Mouse (Mus musculus) 416B (cell line): ENCODE results near the gene Map4k3.

Experiments
- DNase-seq: peaks from one replicate; pipeline ENCODE4 v3.0.0; 2011; ENCODE audit warnings: low read depth

The Map4k3 gene

DNA sequence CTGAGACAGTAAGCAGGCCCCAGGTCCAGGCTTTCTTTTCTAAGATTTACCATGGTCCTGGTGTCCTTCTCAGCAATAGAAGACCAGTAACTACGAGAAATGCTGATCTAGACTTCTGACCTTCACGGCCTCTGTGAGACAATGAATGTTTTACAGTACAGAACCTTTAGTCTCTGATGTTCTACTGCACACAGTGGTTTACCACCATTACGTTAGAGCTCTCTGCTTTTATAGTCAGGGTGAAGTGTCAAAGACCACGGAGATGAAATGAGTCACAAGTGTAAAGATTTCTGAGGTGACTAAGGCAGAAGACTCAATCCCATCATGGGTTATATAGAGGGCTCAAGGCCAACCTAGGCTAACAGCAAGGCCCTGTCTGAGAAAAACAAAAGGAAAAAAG lies 95.9 kb downstream of the Map4k3 start:
- DNase-seq = peak; percentile 19

DNA sequence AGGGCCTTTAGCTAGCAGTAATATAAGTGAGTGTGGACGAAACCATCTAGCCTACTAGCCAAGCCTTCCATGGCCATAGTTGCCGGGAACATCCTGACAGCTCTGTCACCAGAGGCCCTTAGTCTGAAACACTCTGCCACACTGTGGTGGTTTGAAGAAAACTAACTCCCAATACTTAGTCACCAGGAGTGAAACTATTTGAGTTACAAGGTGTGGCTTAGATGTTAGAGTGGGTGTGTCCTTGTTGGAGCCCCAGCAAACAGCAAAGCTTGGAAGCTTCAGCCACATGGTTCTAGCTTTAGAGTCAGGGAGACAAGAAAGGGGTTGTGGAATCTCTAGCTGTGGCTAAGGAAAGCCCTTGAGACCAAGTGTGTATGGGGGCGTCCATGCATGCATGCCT lies 97.3 kb downstream of the Map4k3 start:
- no peak for DNase-seq

DNA sequence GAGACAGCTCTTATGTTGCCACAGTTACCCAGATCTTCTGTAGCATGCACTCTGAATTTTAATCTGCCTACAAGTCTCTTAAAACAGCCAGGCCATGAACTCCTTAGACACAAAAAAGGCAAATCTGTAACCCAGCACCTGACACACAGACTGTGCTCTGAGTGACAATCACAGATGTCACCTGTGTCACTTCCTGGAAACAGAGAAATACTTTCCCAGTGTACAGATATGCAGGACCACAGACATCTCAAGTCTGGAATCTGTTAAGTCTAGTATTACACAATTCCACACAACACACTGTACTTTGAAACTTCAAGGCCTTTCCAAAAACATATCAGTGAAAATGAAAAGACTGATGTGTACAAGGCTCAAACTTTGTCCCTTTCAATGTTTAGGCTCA lies 103.3 kb downstream of the Map4k3 start:
- DNase-seq = no peak

DNA sequence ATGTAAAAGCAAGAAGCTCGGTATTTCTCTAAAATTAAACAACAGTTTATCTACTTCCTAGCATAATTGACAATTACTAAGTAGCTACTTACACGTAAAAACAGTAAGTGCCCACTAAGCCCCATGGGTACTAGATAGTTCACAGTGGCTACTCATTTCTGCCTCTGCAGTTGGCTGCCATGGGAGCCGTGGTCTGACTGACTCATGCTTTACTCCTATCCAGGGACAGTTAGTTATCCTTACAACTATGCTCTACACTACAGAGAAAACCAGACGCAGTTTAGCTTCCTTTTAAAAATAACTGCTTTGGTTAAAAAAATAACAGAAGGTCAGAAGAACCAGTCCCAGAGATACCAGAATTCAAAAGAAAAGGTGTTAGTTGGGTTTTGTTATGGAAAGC lies 106.6 kb downstream of the Map4k3 start:
- peak; percentile 2 for DNase-seq

DNA sequence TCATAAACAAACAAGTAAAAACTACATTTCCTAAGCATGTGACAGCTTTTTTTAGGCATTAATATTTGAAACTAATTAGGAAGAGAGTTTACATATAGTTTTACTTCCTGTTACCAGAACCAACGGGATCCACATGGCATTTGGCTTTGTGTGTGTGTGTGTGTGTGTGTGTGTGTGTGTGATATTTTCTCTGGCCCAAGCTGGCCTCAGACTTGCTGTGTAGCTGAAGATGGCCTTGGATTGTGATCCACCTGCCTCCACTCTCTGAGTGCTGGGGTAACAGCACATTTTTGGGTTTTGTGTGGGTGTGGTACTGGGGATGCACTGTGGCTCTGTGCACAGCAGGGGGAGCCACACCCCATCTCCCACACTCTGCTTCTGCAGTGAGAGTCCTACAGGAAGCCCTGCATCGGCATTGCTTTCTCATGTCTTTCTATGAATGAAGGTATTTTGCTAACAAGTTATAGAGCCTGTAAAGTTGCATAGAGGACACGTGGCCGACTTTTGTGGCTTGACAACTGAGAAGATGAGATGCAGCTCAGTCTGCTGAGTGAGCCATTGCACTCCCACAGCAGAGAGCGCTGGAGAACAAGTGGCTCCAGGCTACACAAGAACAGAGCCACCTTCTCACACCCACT lies 107.4 kb downstream of the Map4k3 start:
- DNase-seq = peak; percentile 42

DNA sequence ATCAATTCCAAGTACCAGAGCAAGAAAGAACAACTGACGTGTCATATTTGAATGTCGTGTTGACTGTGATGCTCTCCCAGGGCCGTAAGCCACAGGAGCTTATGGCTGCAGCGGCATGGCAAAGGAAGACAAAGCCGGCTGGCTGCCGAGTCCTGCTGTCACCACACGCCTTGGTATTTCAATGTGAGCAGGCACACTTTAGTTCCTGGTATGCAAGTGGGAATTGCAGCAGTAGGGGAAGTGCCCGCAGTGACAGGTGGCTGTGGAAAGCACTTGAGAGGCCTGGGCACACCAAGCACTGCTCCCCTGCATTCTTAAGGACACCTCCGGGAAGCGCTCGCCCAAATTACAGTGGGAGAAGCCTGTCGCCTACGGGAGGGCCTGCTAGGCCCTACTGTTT lies 108.7 kb downstream of the Map4k3 start:
- no peak for DNase-seq

DNA sequence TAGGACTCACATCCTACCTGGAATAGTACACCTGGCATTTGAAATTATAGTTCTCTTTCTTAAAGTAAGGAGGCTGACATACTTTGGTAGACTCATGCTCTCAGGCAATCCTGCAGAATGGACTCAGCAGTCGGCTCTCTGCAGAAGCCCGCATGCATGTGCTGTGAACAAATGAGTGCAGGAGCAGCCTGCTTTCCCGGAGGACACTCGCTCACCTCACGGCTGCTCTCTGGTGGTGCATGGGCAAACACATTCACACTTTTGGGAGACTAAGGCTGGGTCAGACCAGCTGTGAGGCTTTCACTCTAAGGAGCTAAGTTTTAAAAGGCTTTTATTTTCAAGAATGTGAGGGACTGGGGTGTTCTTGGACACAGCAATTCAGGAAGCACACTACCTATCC lies 109.4 kb downstream of the Map4k3 start:
- no peak for DNase-seq

DNA sequence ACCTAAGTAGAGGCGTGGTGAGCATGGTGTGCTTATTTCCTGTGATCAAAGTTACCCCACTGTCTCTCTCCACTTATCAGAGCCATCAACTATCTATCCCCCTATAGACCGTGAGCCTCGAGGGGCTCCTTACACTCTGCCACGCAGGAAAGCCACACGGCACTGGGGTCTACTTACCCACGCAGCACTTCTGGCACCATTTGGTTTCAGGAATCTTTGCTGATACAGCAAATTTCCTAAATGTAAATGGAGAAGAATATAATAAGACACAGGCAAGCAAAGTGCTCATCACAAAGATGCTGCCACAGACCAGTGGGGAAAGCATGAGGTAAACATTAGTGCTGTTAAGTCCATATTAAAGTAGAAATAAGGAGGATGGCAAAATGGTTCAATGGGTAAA lies 124.5 kb downstream of the Map4k3 start:
- DNase-seq = no peak

DNA sequence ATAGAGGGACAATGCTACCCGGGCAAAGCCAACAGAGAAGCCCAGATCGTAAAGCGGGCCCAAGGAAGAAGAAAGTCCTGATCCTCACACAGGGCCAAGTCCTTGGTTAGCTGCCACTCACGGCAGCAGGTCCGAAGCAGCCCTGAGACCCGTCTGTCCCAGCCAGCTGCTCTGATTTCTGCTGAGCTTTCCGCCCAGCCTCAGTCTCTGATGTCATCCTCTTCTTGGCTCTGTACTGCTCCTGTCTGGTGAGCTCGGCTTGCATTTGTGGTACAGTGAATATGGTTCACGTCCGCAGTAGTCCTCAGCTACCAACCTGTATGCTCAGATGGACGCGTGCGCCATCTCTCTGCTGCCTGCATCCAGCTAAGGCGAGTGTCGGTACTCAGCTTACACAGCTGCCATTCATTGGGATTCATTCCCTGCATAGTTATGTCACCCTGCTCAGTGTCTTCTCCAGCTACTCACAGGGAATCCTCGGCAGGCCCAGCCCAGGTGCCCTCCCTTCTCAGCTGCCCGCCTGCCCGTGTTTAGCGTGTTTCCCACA lies 125.1 kb downstream of the Map4k3 start:
- no peak for DNase-seq

DNA sequence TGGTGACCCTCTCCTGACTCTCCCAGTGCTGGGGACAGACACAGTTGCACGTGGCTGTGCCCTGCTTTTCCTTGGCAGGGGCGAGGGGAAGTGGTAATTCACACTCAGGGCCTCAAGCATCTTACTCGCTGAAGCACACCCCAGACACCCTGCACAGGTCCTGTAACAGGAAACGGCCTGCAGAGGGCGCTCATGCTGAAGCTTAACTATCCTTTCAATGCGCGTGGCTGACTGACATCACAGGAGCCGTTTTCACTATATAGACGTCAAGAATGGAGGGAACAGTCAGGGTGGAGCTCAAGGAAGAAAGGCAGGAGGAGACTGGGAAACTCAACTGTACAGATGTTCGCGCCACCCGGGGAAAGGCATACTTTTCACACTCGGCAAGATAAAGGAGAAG lies 126.9 kb downstream of the Map4k3 start:
- DNase-seq = peak; percentile 22

DNA sequence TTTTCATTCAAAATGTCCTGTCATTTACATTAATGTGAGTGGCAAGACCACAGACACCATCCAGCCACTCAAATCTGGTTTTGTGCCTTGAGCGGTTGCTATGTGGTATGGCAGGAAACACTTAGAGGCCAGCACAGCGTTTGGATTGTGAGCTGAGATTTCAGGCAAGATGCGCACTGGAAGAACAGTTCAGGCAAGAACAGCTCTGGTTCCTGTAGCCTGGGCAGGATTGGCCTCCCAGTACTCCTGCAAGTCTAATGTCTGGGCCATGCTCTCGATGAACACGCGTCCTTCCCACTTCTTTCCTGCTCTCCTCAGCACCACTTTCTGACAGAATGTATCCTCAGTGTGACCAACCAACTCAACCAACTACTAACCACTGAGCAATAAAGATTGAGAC lies 145.2 kb downstream of the Map4k3 start:
- no peak for DNase-seq

DNA sequence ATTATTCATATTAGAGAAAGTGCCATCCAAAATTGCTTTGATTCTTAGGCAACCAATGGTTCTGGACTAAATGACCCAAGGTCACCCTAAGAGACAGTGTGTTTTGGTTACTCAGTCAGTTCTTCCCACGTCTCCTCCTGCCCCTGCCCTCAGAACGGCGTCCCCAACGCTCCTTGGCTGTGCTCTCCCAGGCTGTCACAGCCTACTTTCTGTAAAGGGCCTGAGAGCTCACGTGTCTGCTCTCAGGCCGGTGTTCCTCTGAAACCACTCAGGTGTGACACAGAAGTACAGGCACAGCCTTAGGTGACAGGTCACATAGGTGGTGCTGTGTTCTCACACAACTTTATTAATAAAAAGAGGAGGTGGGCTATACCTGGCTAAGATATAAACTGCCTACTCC lies 148.4 kb downstream of the Map4k3 start:
- DNase-seq = no peak

DNA sequence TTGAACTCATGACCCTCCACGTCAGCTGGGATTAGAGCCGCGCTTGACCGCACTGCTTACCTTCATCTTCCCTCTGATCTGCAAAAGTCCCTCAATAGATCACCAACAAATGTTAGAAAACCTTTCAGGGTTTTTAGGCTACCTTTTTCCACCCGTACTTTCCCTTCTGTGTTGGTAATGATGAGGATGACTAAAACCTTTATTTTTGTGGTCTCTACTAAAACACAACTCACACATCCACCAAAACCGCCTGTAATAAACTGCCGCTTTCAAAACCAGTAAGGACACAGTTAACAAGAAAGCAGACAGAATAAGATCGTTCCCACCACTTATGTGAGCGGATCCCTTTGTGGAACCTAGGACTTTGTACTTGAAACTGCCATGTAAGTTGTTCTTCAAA lies 149.2 kb downstream of the Map4k3 start:
- DNase-seq = no peak

DNA sequence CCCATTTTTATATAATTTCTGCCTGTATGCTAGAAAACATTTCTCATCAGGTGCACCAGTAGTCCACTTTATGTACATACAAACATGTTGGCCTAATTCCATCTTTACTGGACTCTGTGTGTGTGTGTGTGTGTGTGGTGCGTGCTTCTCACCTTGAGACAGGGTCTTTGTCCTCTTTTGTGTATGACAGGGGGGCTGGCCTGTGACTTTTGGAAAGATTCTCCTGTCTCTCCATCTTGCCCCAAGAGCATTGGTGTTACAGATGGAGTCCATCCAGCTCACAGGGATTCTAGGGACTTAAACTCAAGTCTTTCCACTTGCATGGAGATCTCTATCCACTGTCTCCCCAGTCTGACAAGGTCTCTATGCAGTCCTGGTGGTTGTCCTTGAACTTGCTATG lies 150.2 kb downstream of the Map4k3 start:
- DNase-seq = no peak

DNA sequence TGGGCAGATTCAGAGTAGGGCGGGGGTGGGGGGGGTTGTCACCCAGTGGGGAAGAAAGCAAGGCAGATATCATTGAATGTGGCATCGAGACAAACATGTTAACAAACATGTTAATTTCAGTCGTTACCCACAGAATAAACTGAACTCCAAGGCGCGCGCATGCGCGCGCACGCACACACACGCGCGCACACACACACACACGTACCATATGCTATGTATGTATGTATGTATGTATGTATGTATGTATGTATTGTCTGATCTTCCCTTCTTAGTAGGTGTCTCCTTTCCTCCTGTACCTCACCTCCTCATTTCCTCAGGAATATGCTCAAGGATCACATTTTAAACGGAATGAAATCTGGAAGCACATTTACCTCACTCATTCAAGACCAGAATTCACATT lies 150.6 kb downstream of the Map4k3 start, which contains the start of gene Cdkl4:
Gene Cdkl4 (minus strand): TSS at position 175 of the 400 bp plus-strand sequence.
- no peak for DNase-seq

DNA sequence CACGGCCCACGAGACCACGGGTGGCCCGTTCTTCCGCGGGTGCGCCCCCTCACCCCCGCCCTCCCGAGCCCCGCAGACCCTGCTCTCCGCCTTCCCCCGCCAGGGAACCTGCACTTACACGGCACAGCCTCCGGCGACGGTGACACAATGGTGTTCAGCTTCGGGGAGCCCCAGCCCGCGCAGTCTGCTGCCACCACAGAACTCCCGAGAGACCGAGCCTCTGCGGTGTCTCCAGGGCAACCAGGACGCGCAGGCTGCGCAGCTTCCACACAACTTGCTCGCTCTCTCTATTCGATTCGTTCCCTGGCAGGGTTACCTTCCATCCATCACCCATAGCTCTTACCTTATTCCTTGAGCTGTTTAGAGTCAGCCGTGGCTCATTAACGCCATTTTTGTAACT lies 151.1 kb downstream of the Map4k3 start:
- no peak for DNase-seq

DNA sequence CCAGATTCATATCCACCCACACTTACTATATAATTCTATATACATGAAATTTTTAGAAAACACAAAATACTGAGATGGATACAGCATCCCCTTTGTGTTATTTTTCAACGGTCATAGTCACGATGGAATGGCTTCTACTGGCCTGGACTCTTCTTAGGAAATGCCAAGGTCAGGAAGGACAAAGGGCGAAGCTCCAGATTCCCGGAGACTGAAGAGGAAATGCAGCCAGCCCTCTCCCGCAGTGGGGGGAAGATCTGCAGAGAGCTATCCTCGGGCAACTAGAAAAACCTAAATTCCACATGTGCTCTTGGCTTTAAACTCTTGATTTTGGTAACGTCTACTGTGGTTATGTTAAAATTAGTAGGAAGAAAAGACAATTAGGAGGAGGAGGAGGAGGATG lies 153.3 kb downstream of the Map4k3 start:
- no peak for DNase-seq

DNA sequence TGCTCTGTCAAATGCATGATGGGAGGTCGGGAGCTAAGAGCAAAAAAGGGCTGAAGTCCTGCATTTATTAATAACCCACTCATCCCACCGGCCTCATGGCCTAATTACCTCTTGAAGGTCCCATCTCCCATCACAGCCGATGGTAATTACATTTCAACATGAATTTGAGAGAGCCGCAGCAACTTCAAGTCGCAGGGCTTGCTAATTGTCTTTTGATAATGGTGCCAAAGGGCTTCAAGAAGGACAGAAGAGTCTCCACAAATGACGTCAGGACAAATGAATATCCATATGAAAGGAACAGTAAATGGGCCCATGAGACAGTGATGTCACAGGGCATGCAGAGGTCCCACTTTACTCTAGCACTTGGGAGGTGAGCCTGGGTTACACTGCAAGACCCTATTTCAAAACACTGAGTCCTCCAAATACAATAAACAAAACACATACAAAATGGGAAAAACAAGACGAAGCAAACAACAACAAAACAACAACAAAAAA lies 153.8 kb downstream of the Map4k3 start:
- DNase-seq = no peak

DNA sequence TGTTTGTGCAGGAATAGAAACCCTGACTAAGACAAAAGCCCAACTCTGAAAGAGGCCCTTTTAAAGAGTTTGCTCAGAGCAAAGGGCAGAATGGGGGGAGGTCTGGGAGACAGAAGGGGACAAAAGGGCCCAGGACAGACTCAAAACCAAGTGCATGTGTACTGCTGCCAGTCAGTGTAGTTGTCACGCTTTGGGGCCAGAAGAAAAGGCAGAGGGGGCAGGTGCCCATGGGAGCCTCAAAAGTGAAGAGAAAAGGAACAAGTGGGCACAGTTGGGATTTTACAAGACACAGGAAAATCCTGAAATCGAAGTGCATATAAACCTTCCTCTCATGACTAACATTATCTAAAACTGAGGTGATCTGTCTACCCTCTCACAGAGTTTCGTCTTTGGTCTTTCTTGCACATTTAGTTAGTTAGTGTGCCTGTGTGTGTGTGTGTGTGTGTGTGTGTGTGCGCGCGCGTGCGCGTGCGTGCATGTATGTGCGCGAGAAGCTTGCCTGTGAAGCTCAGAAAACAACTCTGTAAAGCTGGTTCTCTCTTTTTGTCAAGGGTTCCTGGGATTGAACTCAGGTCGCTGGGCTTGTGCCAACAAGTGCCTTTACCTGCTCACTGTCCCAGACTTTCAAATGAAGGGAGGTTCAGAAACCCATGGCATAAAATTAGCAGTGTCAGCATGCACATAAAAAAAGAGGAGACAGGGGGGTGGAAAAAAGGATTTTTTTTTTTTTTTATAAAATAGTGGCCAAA lies 155.9 kb downstream of the Map4k3 start:
- DNase-seq = peak; percentile 45

DNA sequence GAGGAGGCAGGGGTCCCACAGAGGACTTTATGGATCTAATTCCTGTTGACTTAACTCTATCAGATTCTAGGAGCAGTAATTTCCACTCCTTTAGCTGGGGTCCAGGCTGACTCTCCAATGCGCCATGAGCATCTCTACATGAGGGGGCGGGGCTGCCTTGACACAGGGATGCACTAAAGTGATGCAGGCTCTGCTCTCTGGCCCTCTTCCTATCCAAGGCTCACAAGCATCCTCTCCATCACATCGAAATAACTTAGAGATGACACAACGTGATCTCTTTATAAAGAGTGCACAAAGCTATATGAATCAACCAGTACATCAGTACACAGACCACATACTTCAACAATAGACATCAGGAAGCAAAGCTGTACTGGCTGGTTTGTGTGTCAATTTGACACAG lies 156.8 kb downstream of the Map4k3 start:
- peak; percentile 42 for DNase-seq

DNA sequence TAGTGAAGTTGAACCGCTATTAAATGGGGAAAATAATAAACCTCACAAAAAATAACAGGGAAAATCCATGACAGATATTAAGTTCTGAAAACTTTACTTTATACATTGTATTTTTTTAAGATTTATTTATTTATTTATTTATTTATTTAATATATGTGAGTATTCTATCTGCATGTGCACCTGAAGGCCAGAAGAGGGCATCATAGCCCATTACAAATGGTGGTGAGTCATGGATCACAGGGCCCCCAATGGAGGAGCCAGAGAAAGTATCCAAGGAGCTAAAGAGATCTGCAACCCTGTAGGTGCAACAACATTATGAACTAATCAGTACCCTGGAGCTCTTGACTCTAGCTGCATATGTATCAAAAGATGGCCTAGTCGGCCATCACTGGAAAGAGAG lies 158.6 kb downstream of the Map4k3 start:
- peak; percentile 40 for DNase-seq

DNA sequence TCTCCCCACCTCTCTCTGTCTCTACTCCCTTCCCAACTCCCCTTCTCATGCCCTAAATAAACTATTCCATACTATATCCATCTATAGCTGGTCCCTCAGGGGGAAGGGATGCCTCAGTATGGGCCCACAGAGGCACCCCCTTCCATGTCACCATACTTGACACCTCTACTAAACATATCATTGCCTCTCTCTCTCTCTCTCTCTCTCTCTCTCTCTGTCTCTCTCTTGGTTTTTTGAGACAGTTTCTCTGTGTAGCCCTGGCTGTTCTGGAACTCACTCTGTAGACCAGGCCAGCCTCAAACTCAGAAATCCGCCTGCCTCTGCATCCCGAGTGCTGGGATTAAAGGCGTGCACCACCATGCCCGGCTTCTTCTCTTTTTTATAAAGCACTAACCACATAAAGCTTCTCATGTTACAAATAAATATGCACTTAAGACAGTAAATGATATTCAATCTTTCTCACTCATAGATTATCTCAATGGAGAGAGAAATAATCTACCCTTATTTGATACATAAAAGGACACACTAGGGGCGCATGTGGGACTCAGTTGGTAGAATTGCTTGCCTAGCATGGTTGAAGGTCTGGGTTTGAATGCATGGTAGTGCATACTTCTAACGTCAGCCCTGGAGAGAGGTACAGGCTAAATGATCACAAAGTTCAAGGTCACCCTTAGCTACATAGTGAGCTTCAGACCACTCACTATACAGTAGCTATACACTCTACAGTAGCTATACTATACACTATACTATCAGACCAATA lies 159.3 kb downstream of the Map4k3 start:
- peak; percentile 22 for DNase-seq

DNA sequence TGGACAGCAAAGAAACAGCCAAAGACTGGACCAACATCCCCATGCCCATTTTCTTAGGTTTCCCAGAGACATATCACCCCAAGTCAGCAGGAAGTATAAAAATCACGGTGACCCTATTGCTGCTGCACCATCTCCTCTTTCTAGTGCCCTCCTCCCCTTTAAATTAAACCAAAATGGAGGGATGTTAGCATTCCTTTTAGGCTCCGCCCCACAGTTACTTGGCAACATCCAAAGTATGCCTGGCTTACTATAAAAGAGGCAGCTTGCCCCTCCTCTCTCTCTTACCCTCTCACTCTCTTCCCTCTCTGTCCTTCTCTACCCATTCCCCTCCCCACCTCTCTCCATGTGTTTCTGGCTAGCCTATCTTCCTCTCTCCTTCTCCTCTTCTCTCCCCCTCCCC lies 159.8 kb downstream of the Map4k3 start:
- DNase-seq = no peak
